Mouse (Mus musculus): ENCODE measurements around the gene Creld1. TPM values are rescaled to one million over a fixed set of nuclear protein-coding genes. Genes with fewer than 3 reads are reported as not detected.

Creld1 gene
- polyA plus RNA-seq, 1 experiment from 2014 or later = 42.1 TPM

DNA sequence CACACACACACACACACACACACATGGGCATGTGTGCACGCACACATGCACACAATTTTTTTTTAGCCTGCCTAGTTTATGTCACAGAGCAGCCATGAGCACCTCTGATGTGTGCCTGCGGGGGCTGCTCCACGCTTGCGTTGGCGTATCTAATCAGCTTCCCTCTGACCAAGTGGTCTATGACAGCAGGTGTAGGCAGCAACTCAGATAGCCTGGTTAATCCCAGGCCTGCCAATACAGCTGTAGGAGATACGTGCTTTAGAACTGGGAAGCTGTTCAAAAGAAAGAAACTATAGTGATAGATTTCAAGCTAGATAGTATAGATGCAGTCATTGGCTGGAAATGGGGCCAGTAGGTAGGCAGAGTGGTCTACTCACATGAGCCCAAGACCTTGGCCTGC is 9.4 kb upstream of the Creld1 start:
- WGBS = 68% methylated on average over 6 of the region's 6 CpGs
- peaks cover 31% of the 10 kb centered on the region for H3K4me1 ChIP-seq

DNA sequence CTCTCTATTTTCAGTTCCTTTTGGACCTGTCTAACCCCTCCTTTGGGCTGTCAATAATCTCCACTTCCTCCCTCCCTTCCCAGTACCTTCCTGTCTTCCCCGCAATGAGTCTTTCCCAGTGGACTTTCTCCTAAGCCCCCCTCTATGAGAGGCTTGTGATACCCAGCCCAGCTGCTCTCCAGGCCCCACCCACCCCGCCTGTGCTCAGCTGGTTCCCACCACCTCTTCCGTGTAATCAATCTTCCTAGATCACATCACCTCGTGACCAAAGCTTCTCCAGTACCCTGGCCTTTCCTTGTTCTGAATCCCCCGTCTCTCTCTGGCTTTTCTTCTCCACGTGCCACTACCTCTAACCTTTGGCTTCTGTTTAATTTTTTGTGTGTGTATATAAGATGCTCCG is 5.7 kb upstream of the Creld1 start:
- H3K27me3 ChIP-seq (ENCODE audit: insufficient read depth, poor library complexity, severe bottlenecking) = peaks cover 75% of the 10 kb centered on the region

More for the DNA sequence above, 9.4 kb upstream of the Creld1 start:
- no peak overlapping the region for H3K27ac ChIP-seq
- peaks cover 75% of the 10 kb centered on the region for H3K27me3 ChIP-seq (ENCODE audit: insufficient read depth, poor library complexity, severe bottlenecking)
- H3K4me3 ChIP-seq = no peak overlapping the region
- no peaks in the 10 kb centered on the region for H3K36me3 ChIP-seq
- H3K9me3 ChIP-seq = no peaks in the 10 kb centered on the region
- DNase-seq (ENCODE audit: low spot score) = no peak

DNA sequence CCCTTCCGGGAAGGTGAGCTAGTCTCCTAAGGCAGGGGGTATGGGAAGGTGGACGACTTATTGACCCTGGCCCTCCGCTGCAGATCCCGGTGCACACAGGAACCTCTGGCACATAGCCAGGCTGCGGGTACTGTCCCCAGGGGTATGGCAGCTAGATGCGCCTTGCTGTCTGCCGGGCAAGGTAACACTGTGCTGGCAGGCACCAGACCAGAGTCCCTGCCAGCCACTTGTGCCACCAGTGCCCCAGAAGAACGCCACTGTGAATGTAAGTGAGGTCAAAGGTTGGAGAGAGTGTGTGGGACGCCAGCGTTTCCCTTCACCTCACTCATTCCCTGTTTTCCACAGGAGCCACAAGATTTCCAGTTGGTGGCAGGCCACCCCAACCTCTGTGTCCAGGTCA is 4.2 kb upstream of the Creld1 start:
- Histone ChIP-seq H3K27me3 (ENCODE audit: insufficient read depth, poor library complexity, severe bottlenecking) (peaks cover 70% of the 10 kb centered on the region), H3K9me3 (no peaks in the 10 kb centered on the region)

More for the DNA sequence above, 5.7 kb upstream of the Creld1 start:
- H3K4me1 ChIP-seq = peaks cover 13% of the 10 kb centered on the region
- H3K27ac ChIP-seq = no peak overlapping the region
- H3K4me3 ChIP-seq = no peak overlapping the region
- no peaks in the 10 kb centered on the region for H3K36me3 ChIP-seq
- 49% methylated on average over 7 of the region's 7 CpGs for WGBS
- no peak for DNase-seq (ENCODE audit: low spot score)
- H3K9me3 ChIP-seq = no peaks in the 10 kb centered on the region

DNA sequence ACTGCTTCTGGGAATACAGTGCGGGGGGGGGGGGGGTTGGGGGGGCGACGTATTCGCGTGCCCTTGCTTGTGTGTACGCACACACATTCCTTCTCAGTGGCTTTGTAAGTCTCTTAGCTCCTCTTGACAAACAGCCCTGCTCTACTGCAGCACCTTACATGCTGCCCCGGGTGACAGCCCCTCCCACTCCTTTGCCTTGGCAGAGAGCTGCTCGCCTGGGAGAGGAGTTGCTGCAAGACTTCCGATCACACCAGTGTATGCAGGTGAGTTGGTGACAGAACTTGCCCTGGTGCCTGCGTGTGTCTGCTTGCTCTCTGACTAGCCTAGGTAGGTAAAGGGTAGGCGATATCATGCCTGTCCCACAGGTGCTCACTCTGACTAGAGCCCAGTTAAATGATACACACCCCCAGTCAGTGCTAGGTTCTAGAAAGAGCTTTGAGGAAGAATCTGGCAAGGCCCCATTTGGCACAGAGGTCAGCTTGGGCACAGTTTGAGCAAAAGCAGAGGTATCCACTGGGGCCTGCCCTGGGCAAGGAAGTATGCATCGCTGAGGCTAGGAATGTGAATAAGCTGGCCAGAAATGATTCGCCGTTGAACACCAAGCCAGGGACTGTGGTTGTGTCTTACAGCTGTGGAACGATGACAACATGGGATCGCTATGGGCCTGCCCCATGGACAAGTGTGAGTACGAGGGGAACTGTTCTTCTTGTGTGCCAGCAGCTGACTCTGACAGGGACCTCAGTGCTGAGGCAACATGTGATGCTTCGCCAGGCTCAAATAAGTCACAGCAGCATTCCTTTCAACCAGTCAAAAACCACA is 2.3 kb upstream of the Creld1 start:
- Histone ChIP-seq H3K9me3 (no peaks in the 10 kb centered on the region), H3K36me3 (no peaks in the 10 kb centered on the region), H3K4me3 (no peak overlapping the region), H3K4me1 (peaks cover 29% of the 10 kb centered on the region), H3K27ac (no peak overlapping the region), H3K27me3 (ENCODE audit: insufficient read depth, poor library complexity, severe bottlenecking) (peaks cover 61% of the 10 kb centered on the region)
- DNase-seq (ENCODE audit: low spot score) = no peak
- WGBS = 56% methylated on average over 18 of the region's 18 CpGs

More for the DNA sequence above, 4.2 kb upstream of the Creld1 start:
- 86% methylated on average over 10 of the region's 10 CpGs for WGBS
- DNase-seq (ENCODE audit: low spot score) = no peak
- H3K27ac ChIP-seq = no peak overlapping the region
- H3K36me3 ChIP-seq = no peaks in the 10 kb centered on the region
- no peak overlapping the region for H3K4me3 ChIP-seq
- H3K4me1 ChIP-seq = peaks cover 24% of the 10 kb centered on the region

DNA sequence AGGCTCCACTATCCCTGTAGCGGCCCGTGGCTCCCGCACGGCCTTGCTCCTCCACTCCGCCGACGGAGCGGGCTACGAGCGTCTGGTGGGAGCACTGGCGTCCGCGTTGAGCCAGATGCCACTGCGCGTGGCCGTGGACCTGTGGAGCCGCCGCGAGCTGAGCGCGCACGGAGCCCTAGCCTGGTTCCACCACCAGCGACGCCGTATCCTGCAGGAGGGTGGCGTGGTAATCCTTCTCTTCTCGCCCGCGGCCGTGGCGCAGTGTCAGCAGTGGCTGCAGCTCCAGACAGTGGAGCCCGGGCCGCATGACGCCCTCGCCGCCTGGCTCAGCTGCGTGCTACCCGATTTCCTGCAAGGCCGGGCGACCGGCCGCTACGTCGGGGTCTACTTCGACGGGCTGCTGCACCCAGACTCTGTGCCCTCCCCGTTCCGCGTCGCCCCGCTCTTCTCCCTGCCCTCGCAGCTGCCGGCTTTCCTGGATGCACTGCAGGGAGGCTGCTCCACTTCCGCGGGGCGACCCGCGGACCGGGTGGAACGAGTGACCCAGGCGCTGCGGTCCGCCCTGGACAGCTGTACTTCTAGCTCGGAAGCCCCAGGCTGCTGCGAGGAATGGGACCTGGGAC is 509 bp upstream of the Creld1 start:
- Histone ChIP-seq H3K4me1 (peaks cover 29% of the 10 kb centered on the region), H3K4me3 (peak overlapping the region; percentile 77), H3K27ac (peak overlapping the region; percentile 93), H3K9me3 (no peaks in the 10 kb centered on the region), H3K27me3 (ENCODE audit: insufficient read depth, poor library complexity, severe bottlenecking) (peaks cover 45% of the 10 kb centered on the region), H3K36me3 (peaks cover 6% of the 10 kb centered on the region; the same call in 1 of the 2 replicates)
- DNase-seq (ENCODE audit: low spot score) = peak; percentile 85
- WGBS = 1% methylated on average over 65 of the region's 65 CpGs

DNA sequence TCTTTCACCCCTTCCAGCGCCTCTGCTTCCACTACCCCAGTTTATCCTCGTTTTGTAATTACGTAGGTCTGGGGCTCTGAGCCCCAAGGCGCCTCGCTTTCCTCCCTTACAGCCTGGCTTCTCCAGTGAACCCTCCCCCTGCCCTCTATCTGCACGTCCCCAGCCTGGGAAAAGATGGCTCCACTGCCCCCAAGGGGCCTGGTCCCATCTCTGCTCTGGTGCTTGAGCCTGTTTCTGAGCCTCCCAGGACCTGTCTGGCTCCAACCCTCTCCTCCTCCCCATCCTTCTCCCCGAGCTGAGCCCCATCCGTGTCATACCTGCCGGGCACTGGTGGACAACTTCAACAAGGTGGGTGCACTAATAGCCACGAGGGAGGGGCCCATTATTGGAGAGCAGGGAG is 632 bp downstream of the Creld1 start:
- peak overlapping the region; percentile 77 for H3K4me3 ChIP-seq
- peak overlapping the region; percentile 93 for H3K27ac ChIP-seq
- peaks cover 29% of the 10 kb centered on the region for H3K4me1 ChIP-seq
- DNase-seq (ENCODE audit: low spot score) = no peak
- H3K36me3 ChIP-seq = peaks cover 17% of the 10 kb centered on the region
- peaks cover 41% of the 10 kb centered on the region for H3K27me3 ChIP-seq (ENCODE audit: insufficient read depth, poor library complexity, severe bottlenecking)
- H3K9me3 ChIP-seq = no peaks in the 10 kb centered on the region
- WGBS = 15% methylated on average over 10 of the region's 10 CpGs

DNA sequence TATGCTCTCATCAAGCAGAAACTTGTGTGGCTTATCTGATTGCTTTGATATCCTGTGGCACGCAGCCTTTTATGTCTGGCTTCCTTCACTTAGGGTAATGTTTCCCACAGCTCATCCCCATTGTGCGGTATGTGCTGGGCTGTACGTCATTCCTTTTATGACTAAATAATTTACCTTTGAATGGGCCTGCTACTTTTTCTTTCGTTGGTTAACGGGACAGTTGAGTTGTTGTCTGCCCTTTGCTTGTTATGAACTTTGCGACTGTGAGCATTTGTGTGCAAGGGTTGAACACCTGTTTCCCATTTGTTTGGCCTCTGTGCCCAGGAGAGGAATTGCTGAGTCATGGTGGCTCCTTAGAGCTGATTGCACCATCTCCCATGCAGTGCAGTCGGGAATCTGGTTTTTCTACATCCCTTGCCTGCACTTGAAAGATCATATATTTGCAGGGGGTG is 4.1 kb downstream of the Creld1 start:
- Histone ChIP-seq H3K27me3 (ENCODE audit: insufficient read depth, poor library complexity, severe bottlenecking) (peaks cover 7% of the 10 kb centered on the region), H3K9me3 (no peaks in the 10 kb centered on the region), H3K4me3 (no peak overlapping the region), H3K27ac (no peak overlapping the region), H3K36me3 (peaks cover 48% of the 10 kb centered on the region), H3K4me1 (peaks cover 17% of the 10 kb centered on the region)
- 65% methylated on average over 7 of the region's 7 CpGs for WGBS
- no peak for DNase-seq (ENCODE audit: low spot score)

DNA sequence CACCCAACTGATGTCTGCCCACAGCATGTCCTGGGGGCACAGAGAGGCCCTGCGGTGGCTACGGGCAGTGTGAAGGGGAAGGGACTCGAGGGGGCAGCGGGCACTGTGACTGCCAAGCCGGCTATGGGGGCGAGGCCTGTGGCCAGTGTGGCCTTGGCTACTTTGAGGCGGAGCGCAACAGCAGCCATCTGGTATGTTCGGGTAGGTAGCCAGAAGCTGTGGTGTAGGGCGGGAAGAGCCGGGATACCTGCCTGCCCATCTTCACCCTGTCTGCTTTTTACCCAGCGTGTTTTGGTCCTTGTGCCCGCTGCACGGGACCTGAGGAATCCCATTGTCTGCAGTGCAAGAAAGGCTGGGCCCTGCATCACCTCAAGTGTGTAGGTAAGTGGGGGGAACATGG is 6.3 kb downstream of the Creld1 start:
- Histone ChIP-seq H3K27ac (no peak overlapping the region), H3K9me3 (no peaks in the 10 kb centered on the region), H3K4me1 (peaks cover 4% of the 10 kb centered on the region), H3K36me3 (peaks cover 60% of the 10 kb centered on the region), H3K4me3 (no peak overlapping the region), H3K27me3 (ENCODE audit: insufficient read depth, poor library complexity, severe bottlenecking) (peaks cover 12% of the 10 kb centered on the region; the same call in 1 of the 2 replicates)
- 95% methylated on average over 14 of the region's 14 CpGs for WGBS
- no peak for DNase-seq (ENCODE audit: low spot score)

DNA sequence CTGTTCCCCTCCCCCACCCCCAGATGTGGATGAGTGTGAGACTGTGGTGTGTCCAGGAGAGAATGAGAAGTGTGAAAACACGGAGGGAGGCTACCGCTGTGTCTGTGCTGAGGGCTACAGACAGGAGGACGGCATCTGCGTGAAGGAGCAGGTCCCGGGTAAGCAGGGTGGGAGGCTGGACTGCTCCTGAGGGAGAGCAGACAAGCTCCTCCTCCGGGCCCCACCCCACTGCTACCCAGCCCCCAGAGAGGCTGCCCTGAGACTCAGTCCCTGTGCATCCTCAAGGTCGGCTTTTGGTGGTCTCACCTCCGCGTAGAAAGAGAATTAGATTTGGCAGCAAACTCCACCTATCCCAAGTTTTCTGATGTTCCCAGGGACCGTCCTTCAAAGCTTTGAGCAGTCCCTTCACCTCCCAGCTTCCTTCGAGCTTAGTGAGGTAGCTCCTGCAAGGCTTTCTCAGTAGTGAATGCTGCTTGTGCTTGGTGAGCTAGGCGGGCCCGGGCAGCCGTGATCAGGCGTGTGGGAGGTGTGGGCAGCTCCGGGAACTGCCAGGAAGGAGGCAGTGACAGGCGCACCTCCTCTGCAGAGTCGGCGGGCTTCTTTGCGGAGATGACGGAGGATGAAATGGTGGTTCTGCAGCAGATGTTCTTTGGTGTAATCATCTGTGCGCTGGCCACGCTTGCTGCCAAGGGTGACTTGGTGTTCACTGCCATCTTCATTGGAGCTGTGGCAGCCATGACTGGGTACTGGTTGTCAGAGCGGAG is 9.2 kb downstream of the Creld1 start:
- no peak for DNase-seq (ENCODE audit: low spot score)
- 63% methylated on average over 24 of the region's 24 CpGs for WGBS
- no peak overlapping the region for H3K27ac ChIP-seq
- H3K4me1 ChIP-seq = peaks cover 19% of the 10 kb centered on the region
- H3K36me3 ChIP-seq = peaks cover 58% of the 10 kb centered on the region
- H3K27me3 ChIP-seq (ENCODE audit: insufficient read depth, poor library complexity, severe bottlenecking) = peaks cover 41% of the 10 kb centered on the region
- H3K9me3 ChIP-seq = no peaks in the 10 kb centered on the region
- H3K4me3 ChIP-seq = no peak overlapping the region

DNA sequence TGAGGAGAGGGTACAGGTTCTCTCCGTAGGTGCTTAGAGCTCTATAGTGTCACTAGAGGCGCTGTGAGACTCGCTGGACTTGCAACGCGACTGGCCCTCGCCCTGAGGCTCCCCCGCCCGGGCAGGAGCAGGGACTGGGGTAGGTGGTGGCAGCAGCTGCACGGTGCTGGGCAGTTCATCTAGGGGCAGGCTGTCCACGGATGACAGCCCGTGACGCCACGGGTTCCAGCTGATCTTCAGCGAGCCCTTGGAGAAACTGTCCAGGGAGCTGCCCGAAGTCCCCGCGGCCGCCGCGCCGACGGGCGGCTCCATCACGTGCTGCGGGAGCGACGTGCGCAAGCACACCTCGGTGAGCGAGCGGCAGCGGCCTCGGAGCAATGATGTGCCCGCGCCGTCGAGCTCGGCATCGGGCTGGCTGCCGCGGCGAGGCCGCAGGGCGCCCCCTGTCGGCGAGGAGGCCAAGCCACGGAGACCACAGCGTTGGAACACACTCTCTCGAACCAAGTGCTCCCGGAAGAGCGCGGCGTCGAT is 11.2 kb downstream of the Creld1 start:
- Histone ChIP-seq H3K4me1 (peaks cover 23% of the 10 kb centered on the region), H3K9me3 (no peaks in the 10 kb centered on the region), H3K27me3 (ENCODE audit: insufficient read depth, poor library complexity, severe bottlenecking) (peaks cover 53% of the 10 kb centered on the region), H3K4me3 (peak overlapping the region; percentile 62), H3K36me3 (peaks cover 38% of the 10 kb centered on the region), H3K27ac (peak overlapping the region; percentile 83)
- under 1% methylated on average over 49 of the region's 54 CpGs for WGBS
- peak; percentile 90 for DNase-seq (ENCODE audit: low spot score)

DNA sequence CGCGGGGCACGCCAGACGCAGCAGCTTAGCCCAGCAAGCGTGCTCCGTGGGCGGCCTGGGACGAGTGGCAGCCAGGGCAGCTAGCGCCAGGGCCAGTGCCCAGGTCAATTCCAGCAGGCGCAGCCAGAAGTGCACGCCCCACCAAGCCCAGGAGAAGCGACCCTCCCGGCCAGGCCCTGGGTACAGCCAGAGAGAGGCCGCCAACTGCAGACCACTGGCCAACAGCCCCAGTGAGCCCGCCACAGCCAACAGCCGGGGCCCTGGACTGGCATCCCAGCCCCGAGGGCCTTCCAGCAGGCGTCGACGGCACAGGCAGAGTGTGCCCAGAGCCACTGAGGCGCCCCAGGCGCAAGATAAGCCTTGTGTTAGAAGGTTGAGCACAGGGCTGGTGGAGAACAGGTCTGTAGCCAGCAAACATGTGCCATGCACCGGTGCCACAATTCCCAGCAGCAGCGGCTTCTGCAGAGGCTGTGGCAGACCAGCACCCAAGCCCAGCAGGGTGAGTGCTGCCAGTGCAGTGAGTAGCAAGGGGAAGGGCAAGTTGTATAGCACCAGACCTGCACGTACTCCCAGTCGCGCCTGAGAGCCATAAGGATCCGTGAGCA is 12.1 kb downstream of the Creld1 start:
- peak overlapping the region; percentile 83 for H3K27ac ChIP-seq
- H3K4me3 ChIP-seq = peak overlapping the region; percentile 62
- peaks cover 30% of the 10 kb centered on the region for H3K36me3 ChIP-seq
- peaks cover 60% of the 10 kb centered on the region for H3K27me3 ChIP-seq (ENCODE audit: insufficient read depth, poor library complexity, severe bottlenecking)
- WGBS = 25% methylated on average over 28 of the region's 28 CpGs
- no peak for DNase-seq (ENCODE audit: low spot score)
- H3K9me3 ChIP-seq = no peaks in the 10 kb centered on the region
- peaks cover 23% of the 10 kb centered on the region for H3K4me1 ChIP-seq

DNA sequence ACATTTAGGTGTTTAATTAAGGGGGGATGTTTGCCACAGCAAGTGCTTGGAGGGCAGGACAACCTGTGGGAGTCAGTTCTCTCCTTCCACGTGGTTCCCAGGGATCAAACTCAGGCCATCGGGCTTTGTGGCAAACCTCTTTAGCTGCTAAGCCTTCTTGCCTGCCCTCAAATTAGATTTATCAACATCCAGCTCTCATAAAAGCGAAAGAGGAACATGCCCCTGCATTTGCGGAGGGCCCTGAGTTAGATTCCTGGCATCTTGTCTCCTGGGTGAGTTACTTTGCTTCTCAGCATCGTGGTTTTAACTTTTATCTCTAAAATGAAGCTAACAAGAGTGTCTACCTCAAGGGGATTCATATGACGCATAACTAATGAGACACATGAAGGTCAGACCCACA is 16.2 kb downstream of the Creld1 start:
- Histone ChIP-seq H3K9me3 (no peaks in the 10 kb centered on the region), H3K27me3 (ENCODE audit: insufficient read depth, poor library complexity, severe bottlenecking) (peaks cover 80% of the 10 kb centered on the region), H3K4me3 (no peak overlapping the region), H3K36me3 (no peaks in the 10 kb centered on the region), H3K27ac (no peak overlapping the region), H3K4me1 (peaks cover 28% of the 10 kb centered on the region)
- 66% methylated on average over 6 of the region's 6 CpGs for WGBS
- DNase-seq (ENCODE audit: low spot score) = no peak

All from heart, embryonic 10.5 days (tissue).